Mouse (Mus musculus) liver, postnatal 0 days (tissue): ENCODE measurements around the gene Timm17a. TPM values are rescaled to one million over a fixed set of nuclear protein-coding genes. Genes with fewer than 3 reads are reported as not detected.

Experiments used
- ATAC-seq: fragments of 200-750 bp; cut with Nextera tagmentation; 2 replicates; pipeline ENCODE4 v1.8.0; 2017; ENCODE audit warnings: mild to moderate bottlenecking, moderate library complexity
- DNase-seq: peaks from one replicate; pipeline ENCODE4 v3.0.0-alpha.2; 2016
- H3K27ac ChIP-seq: fragments of 300-500 bp; sonication (generic); 2 replicates; pipeline ENCODE4 v1.5.1; 2014; ENCODE audit warnings: antibody characterized with exemption, moderate library complexity, mild to moderate bottlenecking, low read depth
- H3K27me3 ChIP-seq: fragments of 300-500 bp; sonication (generic); 2 replicates; pipeline ENCODE4 v1.6.1; 2014; ENCODE audit warnings: low read length, control low read depth, mixed read lengths; ENCODE audit not compliant: insufficient read depth
- H3K36me3 ChIP-seq: fragments of 300-500 bp; sonication (generic); replicated peaks from 2 replicates; pipeline ENCODE4 v1.6.1; 2014; ENCODE audit warnings: mild to moderate bottlenecking, control low read depth, low read length, moderate library complexity, mixed read lengths; ENCODE audit not compliant: insufficient read depth
- H3K4me1 ChIP-seq: fragments of 300-500 bp; sonication (generic); 2 replicates; pipeline ENCODE4 v1.6.1; 2014; ENCODE audit warnings: antibody characterized with exemption, mild to moderate bottlenecking, control low read depth; ENCODE audit not compliant: insufficient read depth
- H3K4me2 ChIP-seq: fragments of 300-500 bp; sonication (generic); 2 replicates; pipeline ENCODE4 v1.6.1; 2014; ENCODE audit warnings: low read depth, mild to moderate bottlenecking, low read length, moderate library complexity, mixed read lengths
- H3K4me3 ChIP-seq: fragments of 300-500 bp; sonication (generic); 2 replicates; pipeline ENCODE4 v1.5.1; 2014; ENCODE audit warnings: low read depth, low read length
- H3K9ac ChIP-seq: fragments of 300-500 bp; sonication (generic); replicated peaks from 2 replicates; pipeline ENCODE4 v1.6.1; 2014; ENCODE audit warnings: mild to moderate bottlenecking, moderate library complexity
- H3K9me3 ChIP-seq: fragments of 300-500 bp; sonication (generic); 2 replicates; pipeline ENCODE4 v1.6.1; 2016; ENCODE audit warnings: mild to moderate bottlenecking, control low read depth, low read length, mixed read lengths
- CTCF ChIP-seq: sonication (generic); IDR thresholded peaks from 2 replicates; pipeline ENCODE4 v1.5.1; 2016; ENCODE audit warnings: antibody characterized with exemption, low read depth
- EP300 ChIP-seq: IDR thresholded peaks from 2 replicates; pipeline ENCODE4 v1.6.1; 2016; ENCODE audit warnings: antibody characterized with exemption, low read depth, mild to moderate bottlenecking
- WGBS: fragments of 180-500 bp; shearing (Covaris S2); extraction: QIAGEN DNeasy Blood & Tissue Kit; methylation state at CpG from one replicate; pipeline ENCODE4 v1.1.7; 2014; ENCODE audit not compliant: insufficient replicate concordance; 5-methylcytosine and 5-hydroxymethylcytosine counted together
- polyA plus RNA-seq: library from polyadenylated mRNA; unstranded; fragments of >200 nt; fragmentation: Nextera tagmentation; extraction: Ambion mirVana; gene quantifications from 2 replicates; pipeline ENCODE4 v1.2.1, GENCODE M21; 2015

The Timm17a gene
- polyA plus RNA-seq, 1 experiment from 2014 or later = 122 TPM

DNA sequence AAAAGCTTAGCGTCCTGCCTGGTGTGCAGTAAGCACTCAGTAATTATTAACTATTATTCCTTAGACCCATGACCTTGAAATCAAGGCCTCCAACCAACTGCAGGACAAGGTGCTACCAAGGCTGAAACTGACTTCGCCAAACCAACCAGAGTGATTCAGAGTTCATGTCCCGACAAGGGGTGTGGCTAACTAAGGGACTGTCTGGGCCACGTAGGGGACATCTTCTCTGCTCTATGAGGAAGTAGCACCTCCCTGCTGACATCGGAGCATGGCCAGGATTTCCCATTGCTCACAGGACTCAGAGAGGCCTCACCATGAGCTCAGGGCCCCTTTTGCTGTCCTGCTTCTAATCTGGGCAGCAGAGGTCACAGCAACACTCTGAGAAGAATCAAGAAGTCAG, 47.7 kb downstream of the Timm17a start:
- WGBS = 37% methylated on average over 5 of the region's 5 CpGs
- no peak overlapping the region for H3K4me2 ChIP-seq
- H3K36me3 ChIP-seq = peaks cover 42% of the 10 kb centered on the region
- DNase-seq = no peak
- H3K27ac ChIP-seq = no peak overlapping the region
- H3K27me3 ChIP-seq = no peaks in the 10 kb centered on the region
- H3K4me1 ChIP-seq = no peaks in the 10 kb centered on the region
- no peak overlapping the region for H3K4me3 ChIP-seq
- H3K9me3 ChIP-seq = no peaks in the 10 kb centered on the region
- ATAC-seq = 0 out of 2 replicates have a peak, but pooled peaks have one; percentile 50
- TF ChIP-seq CTCF (no peak), EP300 (no peak)
- no peak overlapping the region for H3K9ac ChIP-seq

DNA sequence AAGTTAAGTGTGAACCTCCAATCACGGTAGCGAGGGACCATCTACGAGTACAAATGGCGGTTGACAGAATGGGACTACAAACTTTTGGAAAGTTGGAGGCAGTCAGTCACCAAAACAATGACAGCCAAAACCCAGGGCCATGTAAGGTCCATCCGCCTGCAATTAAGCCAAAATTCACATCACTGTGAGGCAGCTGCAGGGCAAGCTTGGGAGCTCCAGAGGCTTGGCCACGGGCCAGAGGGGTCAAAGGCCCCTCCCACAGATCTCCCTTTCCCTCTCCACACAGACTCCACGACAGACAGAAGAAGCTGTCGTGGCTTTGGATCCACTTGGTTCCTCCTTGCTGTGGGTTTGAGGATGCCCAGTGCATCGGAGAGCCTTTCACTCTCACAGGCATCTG, 50.3 kb downstream of the Timm17a start:
- peaks cover 5% of the 10 kb centered on the region for H3K4me1 ChIP-seq
- no peak overlapping the region for H3K4me3 ChIP-seq
- 78% methylated on average over 9 of the region's 9 CpGs for WGBS
- DNase-seq (no peak), ATAC-seq (no peak)
- H3K9me3 ChIP-seq = no peaks in the 10 kb centered on the region
- H3K4me2 ChIP-seq = no peak overlapping the region
- no peaks in the 10 kb centered on the region for H3K27me3 ChIP-seq
- peaks cover 36% of the 10 kb centered on the region for H3K36me3 ChIP-seq
- no peak overlapping the region for H3K27ac ChIP-seq
- no peak for TF ChIP-seq CTCF
- TF ChIP-seq EP300 = no peak
- H3K9ac ChIP-seq = no peak overlapping the region

DNA sequence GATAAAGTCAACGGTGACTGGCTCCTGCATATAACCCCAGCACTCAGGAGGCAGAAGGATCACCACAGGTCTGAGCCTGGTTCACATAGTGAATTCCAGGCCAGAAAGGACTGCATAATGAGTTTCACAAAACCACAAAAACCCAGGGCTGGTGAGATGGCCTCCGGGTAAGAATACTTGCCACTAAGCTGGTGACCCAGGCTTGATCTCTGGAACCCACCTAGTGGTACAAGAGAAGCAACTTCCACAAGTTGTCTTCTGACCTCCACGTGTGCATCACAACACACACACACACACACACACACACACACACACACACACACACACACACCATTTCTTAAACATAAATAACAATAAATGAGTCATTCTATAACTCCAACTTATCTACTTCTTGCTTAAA, 51.2 kb downstream of the Timm17a start:
- TF ChIP-seq EP300 (no peak), CTCF (no peak)
- ATAC-seq (no peak), DNase-seq (no peak)
- 59% methylated on average over 3 of the region's 3 CpGs for WGBS
- peaks cover 5% of the 10 kb centered on the region for H3K4me1 ChIP-seq
- no peak overlapping the region for H3K27ac ChIP-seq
- H3K4me3 ChIP-seq = no peak overlapping the region
- no peak overlapping the region for H3K9ac ChIP-seq
- H3K9me3 ChIP-seq = no peaks in the 10 kb centered on the region
- H3K4me2 ChIP-seq = no peak overlapping the region
- no peaks in the 10 kb centered on the region for H3K27me3 ChIP-seq
- H3K36me3 ChIP-seq = peaks cover 32% of the 10 kb centered on the region

DNA sequence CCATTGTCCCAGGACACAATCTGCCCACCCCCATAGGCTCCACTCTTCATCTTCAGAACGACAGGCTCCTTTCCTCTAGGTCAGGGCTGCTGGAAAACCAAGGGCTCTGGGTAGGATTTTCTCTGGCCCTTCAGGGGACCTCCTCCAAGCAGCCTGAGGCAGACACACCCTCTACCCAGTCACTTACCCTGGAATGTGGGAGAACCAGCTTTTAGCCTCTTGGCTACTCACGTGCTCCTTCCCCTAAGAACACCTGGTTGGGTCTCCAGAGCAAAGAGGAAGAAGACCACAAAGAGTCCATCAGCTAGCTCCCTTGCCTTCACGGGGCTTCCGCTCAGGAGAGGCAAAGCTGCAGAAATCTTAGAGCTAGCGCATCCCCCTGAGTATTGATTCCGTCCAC, 52.6 kb downstream of the Timm17a start:
- H3K27ac ChIP-seq = no peak overlapping the region
- H3K9me3 ChIP-seq = no peaks in the 10 kb centered on the region
- H3K9ac ChIP-seq = no peak overlapping the region
- no peak overlapping the region for H3K4me2 ChIP-seq
- no peak for TF ChIP-seq CTCF
- no peak for TF ChIP-seq EP300
- H3K36me3 ChIP-seq = peaks cover 28% of the 10 kb centered on the region
- ATAC-seq = no peak
- no peaks in the 10 kb centered on the region for H3K27me3 ChIP-seq
- no peak overlapping the region for H3K4me3 ChIP-seq
- H3K4me1 ChIP-seq = peaks cover 5% of the 10 kb centered on the region
- WGBS = 66% methylated on average over 6 of the region's 6 CpGs
- DNase-seq = no peak

DNA sequence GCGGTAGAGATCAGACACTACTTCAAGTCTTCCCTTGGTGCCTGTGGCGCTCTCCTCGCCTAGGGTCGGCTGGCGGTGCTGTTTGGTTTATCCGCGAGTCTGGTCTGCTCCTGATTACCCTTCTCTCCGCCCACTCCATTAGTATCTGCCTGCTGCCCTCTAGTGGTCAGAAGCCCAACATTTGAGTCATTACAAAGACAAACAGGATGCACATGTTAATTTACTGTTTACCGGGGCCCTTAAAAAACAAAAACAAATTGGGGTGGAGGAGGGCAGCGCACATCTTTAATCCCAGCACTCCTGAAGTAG, 54.5 kb downstream of the Timm17a start:
- ATAC-seq (peak; percentile 64), DNase-seq (peak; percentile 84)
- TF ChIP-seq EP300 = no peak
- TF ChIP-seq CTCF = peak; percentile 92
- H3K9me3 ChIP-seq = no peaks in the 10 kb centered on the region
- under 1% methylated on average over 10 of the region's 10 CpGs for WGBS
- H3K36me3 ChIP-seq = peaks cover 12% of the 10 kb centered on the region
- no peaks in the 10 kb centered on the region for H3K27me3 ChIP-seq
- H3K4me1 ChIP-seq = peaks cover 5% of the 10 kb centered on the region
- H3K27ac ChIP-seq = 0 out of 2 replicates have a peak overlapping the region, but pooled peaks have one; percentile 16
- peak overlapping the region; percentile 70 for H3K4me2 ChIP-seq
- H3K4me3 ChIP-seq = peak overlapping the region; percentile 31
- peak overlapping the region; percentile 50 for H3K9ac ChIP-seq

DNA sequence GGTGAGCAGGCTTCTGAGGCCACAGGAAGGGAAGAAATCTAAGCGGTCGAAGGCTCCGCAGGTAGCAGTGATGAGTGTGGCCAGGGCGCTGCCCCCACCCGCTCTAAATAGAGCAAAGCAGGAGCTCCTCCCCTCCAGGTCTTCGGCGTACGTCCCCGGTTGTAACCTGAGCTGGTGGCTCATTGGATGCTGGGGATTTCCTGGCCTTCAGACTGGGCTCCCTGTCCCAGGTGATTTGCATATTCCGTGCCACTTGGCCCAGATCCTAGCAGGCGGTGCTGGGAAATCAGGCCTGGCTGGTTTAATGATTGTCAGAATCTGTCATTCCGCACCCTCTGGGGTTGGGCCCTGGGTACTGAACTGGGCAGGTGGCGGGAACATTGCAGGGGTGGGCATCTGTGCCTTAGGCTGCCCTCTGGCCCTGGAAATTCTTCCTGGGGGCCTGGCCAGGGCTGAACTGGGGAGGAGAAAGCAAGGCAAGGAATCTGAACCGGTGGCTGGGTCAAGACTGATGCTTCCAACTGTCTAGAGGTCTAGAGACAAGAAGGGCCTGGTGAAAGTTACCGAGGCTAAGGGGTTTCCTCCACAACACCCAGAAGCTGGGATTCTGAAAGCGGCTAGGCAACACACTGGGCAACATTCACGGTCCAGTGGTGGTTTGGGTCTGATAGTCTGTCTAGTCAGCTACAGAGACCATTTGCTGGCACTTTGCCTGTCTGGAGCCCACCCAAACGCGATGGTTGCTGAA, 55.0 kb downstream of the Timm17a start, which contains the start of gene Elf3:
TSS of gene Elf3 (minus strand) at position 189 of the 748 bp plus-strand sequence.
- H3K4me1 ChIP-seq = peaks cover 5% of the 10 kb centered on the region
- no peaks in the 10 kb centered on the region for H3K9me3 ChIP-seq
- H3K4me2 ChIP-seq = peak within 1 kb of the TSS; percentile 70
- ATAC-seq (peak; percentile 96), DNase-seq (peak; percentile 81)
- H3K36me3 ChIP-seq = peaks cover 7% of the 10 kb centered on the region
- TF ChIP-seq EP300 (no peak), CTCF (no peak)
- H3K4me3 ChIP-seq = peak within 1 kb of the TSS; percentile 31
- no peaks in the 10 kb centered on the region for H3K27me3 ChIP-seq
- H3K27ac ChIP-seq = peak within 1 kb of the TSS; percentile 16; the same call in 1 of the 2 replicates
- 33% methylated on average over 19 of the region's 19 CpGs for WGBS
- peak within 1 kb of the TSS; percentile 50 for H3K9ac ChIP-seq
